Mouse (Mus musculus) limb, embryonic 11.5 days (tissue): ENCODE measurements at regions not wholly inside any gene's neighbourhood (a gene's known extent, or its start where the extent isn't known, plus 50 kb on each side); places are given as distances from the start of the nearest gene placed in this dataset.

Experiments
- ATAC-seq: fragments of 200-750 bp; cut with Nextera tagmentation; 2 replicates; pipeline ENCODE4 v1.8.0; 2017; ENCODE audit warnings: low read depth; ENCODE audit not compliant: insufficient number of reproducible peaks, low FRiP score, low TSS enrichment
- DNase-seq: peaks from one replicate; pipeline ENCODE4 v3.0.0-alpha.2; 2015; ENCODE audit warnings: low spot score
- H3K27ac ChIP-seq: fragments of 300-500 bp; sonication (generic); replicated peaks from 2 replicates; pipeline ENCODE4 v1.5.1; 2014; ENCODE audit warnings: low read depth, mild to moderate bottlenecking, low read length
- H3K27me3 ChIP-seq: fragments of 300-500 bp; sonication (generic); 2 replicates; pipeline ENCODE4 v1.6.1; 2014; ENCODE audit warnings: mild to moderate bottlenecking, low read length, mixed read lengths; ENCODE audit not compliant: control insufficient read depth, insufficient read depth
- H3K36me3 ChIP-seq: fragments of 300-500 bp; sonication (generic); 2 replicates; pipeline ENCODE4 v1.6.1; 2014; ENCODE audit warnings: mild to moderate bottlenecking, low read length, moderate library complexity, mixed read lengths; ENCODE audit not compliant: control insufficient read depth, insufficient read depth
- H3K4me1 ChIP-seq: fragments of 300-500 bp; sonication (generic); 2 replicates; pipeline ENCODE4 v1.6.1; 2014; ENCODE audit warnings: low read length, mixed read lengths; ENCODE audit not compliant: control insufficient read depth, insufficient read depth
- H3K4me2 ChIP-seq: fragments of 300-500 bp; sonication (generic); 2 replicates; pipeline ENCODE4 v1.6.1; 2014; ENCODE audit warnings: low read depth, mild to moderate bottlenecking, moderate library complexity; ENCODE audit not compliant: severe bottlenecking
- H3K4me3 ChIP-seq: fragments of 300-500 bp; sonication (generic); 2 replicates; pipeline ENCODE4 v1.5.1; 2014; ENCODE audit warnings: low read depth, low read length
- H3K9ac ChIP-seq: fragments of 300-500 bp; sonication (generic); 2 replicates; pipeline ENCODE4 v1.6.1; 2014; ENCODE audit warnings: mild to moderate bottlenecking, low read length
- H3K9me3 ChIP-seq: fragments of 300-500 bp; sonication (generic); 2 replicates; pipeline ENCODE4 v1.6.1; 2016; ENCODE audit warnings: low read length; ENCODE audit not compliant: control insufficient read depth
- WGBS: fragments of 180-500 bp; shearing (Covaris S2); extraction: QIAGEN DNeasy Blood & Tissue Kit; methylation state at CpG from one replicate; pipeline ENCODE4 v1.1.7; 2014; 5-methylcytosine and 5-hydroxymethylcytosine counted together

DNA sequence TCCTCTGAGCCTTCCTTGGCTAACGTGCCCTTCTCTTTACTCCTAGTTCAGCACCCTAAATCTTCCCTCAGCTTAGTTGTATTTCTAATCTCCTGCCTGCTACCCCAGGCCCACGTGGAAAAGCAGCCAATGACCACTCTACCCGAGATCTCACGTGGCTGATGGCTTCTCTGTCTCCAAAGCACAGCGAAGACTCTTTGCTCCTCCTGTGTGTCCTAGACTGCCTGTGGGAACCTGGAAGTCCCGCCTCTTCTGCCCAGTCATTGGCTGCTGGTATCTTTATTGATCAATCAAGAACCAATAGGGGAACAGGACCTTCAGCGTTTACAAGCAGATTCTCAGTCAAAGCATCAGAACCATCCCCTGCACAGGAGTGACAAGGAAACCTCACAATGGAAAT is 54.8 kb downstream of the Gm19935 start:
- DNase-seq (peak; percentile 15), ATAC-seq (no peak)
- H3K36me3 ChIP-seq: no peaks in the 10 kb centered on the region
- H3K9ac ChIP-seq: no peak overlapping the region
- WGBS: 82% methylated on average over 7 of the region's 7 CpGs
- H3K27me3 ChIP-seq: no peaks in the 10 kb centered on the region
- no peak overlapping the region for H3K4me2 ChIP-seq
- no peak overlapping the region for H3K27ac ChIP-seq
- H3K4me1 ChIP-seq: no peaks in the 10 kb centered on the region
- H3K9me3 ChIP-seq: no peaks in the 10 kb centered on the region
- no peak overlapping the region for H3K4me3 ChIP-seq

DNA sequence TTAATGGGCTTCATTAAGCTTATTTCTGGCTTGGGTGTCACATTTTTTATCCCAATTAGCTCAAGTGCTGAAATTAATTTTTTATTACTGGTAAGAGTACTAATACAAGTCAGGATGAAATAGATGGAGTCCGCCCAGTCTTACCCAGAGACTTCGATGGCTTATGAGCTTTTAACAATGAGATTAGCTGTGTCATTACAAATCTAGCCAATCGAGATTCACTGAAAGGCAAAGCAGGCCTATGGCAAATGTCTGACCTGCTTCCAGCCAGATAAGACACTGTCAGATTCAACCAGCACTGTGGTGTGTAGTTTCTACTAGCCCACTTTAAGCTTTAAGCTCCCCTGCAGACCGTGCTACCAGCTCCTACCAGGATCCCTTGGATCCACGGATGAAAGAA is 55.2 kb downstream of the Gm19935 start:
- no peak for ATAC-seq
- Histone ChIP-seq H3K4me3 (no peak overlapping the region), H3K9ac (no peak overlapping the region), H3K27ac (no peak overlapping the region), H3K27me3 (no peaks in the 10 kb centered on the region), H3K4me1 (no peaks in the 10 kb centered on the region), H3K36me3 (no peaks in the 10 kb centered on the region), H3K4me2 (no peak overlapping the region), H3K9me3 (no peaks in the 10 kb centered on the region)
- 91% methylated on average over 5 of the region's 5 CpGs for WGBS
- peak; percentile 16 for DNase-seq

DNA sequence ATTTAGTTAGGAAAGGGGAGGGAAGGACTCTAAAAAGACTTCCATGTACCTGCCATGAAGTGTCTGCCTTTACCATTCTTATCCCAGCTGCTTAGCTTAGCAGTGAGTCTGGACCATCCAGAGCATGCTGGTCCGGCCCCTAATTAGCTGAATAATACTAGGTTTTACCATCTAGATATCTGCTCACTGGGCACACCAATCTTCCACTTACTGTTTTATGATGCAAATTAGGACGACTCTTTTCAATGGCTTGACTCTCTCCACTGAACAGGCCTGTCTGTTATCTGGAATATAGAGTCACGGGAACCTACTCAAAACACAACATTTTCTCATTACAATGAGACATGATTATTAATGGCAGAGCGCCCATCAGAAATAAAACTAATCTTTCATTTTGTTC is 55.7 kb downstream of the Gm19935 start:
- DNase-seq: peak; percentile 11
- Histone ChIP-seq H3K4me1 (no peaks in the 10 kb centered on the region), H3K27me3 (no peaks in the 10 kb centered on the region), H3K9ac (no peak overlapping the region), H3K36me3 (no peaks in the 10 kb centered on the region), H3K4me2 (no peak overlapping the region), H3K9me3 (no peaks in the 10 kb centered on the region), H3K4me3 (no peak overlapping the region), H3K27ac (no peak overlapping the region)
- 84% methylated on average over 4 of the region's 4 CpGs for WGBS
- ATAC-seq: no peak

DNA sequence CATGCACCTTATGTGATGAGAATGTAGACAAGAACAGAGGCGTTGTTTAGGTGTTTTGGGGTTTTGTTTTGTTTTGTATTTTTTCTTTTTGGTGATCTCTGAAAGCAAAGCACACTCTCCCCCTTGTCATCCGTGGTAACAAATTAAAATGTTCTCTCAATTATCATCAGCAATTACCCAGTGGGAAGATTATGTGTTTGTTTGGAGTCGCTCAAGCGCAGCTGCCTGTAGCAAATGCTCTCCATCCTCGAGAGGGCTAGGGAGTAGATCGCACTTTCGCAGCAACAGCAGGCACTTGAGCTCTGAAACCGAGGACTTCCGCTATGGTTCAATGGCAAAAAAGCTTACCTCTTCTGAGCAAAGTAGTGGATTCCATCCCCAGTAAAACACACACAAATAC is 57.7 kb downstream of the Gm19935 start:
- DNase-seq: peak; percentile 11
- Histone ChIP-seq H3K4me2 (no peak overlapping the region), H3K27me3 (no peaks in the 10 kb centered on the region), H3K4me3 (no peak overlapping the region), H3K36me3 (no peaks in the 10 kb centered on the region), H3K27ac (no peak overlapping the region), H3K9ac (no peak overlapping the region), H3K9me3 (no peaks in the 10 kb centered on the region), H3K4me1 (no peaks in the 10 kb centered on the region)
- no peak for ATAC-seq
- WGBS: 88% methylated on average over 9 of the region's 9 CpGs

- Histone ChIP-seq H3K4me1 (no peaks in the 10 kb centered on the region), H3K27me3 (no peaks in the 10 kb centered on the region), H3K4me2 (no peak overlapping the region), H3K9me3 (no peaks in the 10 kb centered on the region), H3K36me3 (no peaks in the 10 kb centered on the region), H3K27ac (no peak overlapping the region), H3K4me3 (no peak overlapping the region), H3K9ac (no peak overlapping the region)
- WGBS: 84% methylated on average over 4 of the region's 4 CpGs
- ATAC-seq (no peak), DNase-seq (no peak)
Observed at GRCm38 (mm10) chr8:90755020-90755419, 62.2 kb downstream of the Gm19935 start.

DNA sequence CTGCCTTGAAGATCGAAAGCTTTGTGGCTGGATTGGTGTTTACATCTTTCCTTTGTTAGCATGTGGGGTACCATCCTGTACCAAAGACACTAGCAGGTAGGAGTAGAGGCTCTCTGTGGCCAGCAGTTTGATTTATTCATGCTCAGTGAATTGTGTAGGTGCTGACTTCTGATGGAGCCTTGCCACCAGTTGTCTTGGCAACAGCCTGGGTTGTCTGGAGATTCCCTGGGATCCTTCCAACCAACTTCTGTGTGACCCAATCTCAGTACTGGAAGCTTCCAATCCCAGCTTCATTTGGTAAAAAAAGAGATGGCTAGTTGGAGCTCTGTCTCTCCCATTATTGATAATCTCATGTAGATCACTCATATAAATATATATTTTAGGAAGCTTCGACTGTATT is 73.6 kb downstream of the Gm19935 start:
- DNase-seq: no peak
- H3K4me3 ChIP-seq: no peak overlapping the region
- no peak overlapping the region for H3K9ac ChIP-seq
- 87% methylated on average over 2 of the region's 2 CpGs for WGBS
- no peak overlapping the region for H3K27ac ChIP-seq
- H3K4me2 ChIP-seq: no peak overlapping the region
- no peaks in the 10 kb centered on the region for H3K36me3 ChIP-seq
- H3K4me1 ChIP-seq: no peaks in the 10 kb centered on the region
- H3K27me3 ChIP-seq: no peaks in the 10 kb centered on the region
- ATAC-seq: no peak
- no peaks in the 10 kb centered on the region for H3K9me3 ChIP-seq

DNA sequence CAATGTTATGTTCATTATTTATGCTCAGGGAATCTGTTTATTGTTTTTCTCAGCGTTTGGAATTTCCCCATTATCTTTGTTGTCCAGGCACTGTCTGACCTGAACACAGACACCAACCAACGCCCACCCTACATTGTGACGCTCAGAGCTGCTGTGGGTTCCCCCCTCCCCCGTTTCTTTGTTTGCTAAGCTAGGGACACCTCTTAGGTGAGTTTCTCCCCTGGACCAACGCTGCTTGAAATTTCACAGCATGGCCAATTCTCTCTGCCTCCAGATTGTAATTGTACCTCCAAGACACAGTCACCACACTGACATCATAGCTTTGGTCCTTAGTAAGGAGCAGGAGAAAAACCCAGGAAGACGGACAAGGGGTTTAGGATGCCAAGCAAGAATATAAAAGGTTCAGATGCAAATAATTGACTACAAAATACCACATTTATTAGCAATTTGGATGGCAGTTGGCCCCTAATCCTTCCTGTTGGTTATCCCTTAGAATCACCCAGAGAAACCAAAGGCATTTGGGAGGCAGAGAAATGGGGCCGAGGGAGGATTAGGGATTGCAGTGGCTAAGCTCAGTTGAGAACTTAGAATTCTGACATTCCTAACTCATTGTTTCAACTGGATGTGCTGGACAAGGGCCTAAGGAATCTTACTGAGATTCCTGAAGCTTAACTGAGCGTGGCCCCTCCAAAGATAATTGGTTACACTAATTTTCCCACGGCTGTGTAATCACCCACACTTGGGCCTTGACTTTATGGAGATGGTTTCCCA is 76.0 kb downstream of the Gm19935 start:
- ATAC-seq (no peak), DNase-seq (no peak)
- Histone ChIP-seq H3K4me1 (no peaks in the 10 kb centered on the region), H3K9ac (no peak overlapping the region), H3K27me3 (no peaks in the 10 kb centered on the region), H3K4me2 (no peak overlapping the region), H3K4me3 (no peak overlapping the region), H3K9me3 (no peaks in the 10 kb centered on the region), H3K36me3 (no peaks in the 10 kb centered on the region), H3K27ac (no peak overlapping the region)
- 67% methylated on average over 9 of the region's 9 CpGs for WGBS

DNA sequence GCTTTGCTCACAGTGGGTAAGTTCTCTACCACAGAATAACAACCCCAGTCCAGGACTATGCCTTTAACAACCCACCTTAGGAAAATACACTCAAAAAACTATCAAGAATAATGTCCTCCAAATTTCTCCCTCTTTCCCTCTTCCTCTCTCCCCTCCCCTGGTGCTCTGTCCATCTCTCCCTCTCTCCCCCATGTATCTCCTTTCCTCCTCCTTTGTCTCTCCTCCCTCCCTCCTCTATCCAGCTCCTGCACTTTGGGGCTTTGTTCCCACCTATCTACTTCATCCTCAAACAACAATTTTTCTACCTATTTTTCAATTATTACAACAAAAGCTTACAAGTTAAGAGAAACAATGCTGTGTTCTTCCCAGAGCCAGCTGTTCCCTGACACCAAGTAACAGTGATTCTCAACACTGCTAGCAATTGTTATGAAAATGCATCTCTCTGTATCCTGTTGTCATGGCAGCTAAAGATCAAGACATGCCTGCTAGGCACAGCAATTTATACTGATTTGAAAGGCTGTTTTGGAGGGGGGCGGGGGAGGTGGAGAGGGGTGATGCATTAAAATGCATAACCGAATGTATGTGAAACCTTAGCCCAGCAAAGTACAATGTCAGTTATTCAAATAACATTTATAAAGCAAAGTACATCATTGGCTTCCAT is 76.8 kb downstream of the Gm19935 start:
- no peak overlapping the region for H3K4me2 ChIP-seq
- no peaks in the 10 kb centered on the region for H3K4me1 ChIP-seq
- 70% methylated on average over 2 of the region's 2 CpGs for WGBS
- H3K36me3 ChIP-seq: no peaks in the 10 kb centered on the region
- no peaks in the 10 kb centered on the region for H3K27me3 ChIP-seq
- no peak overlapping the region for H3K4me3 ChIP-seq
- no peak overlapping the region for H3K27ac ChIP-seq
- DNase-seq: no peak
- H3K9me3 ChIP-seq: no peaks in the 10 kb centered on the region
- ATAC-seq: no peak
- no peak overlapping the region for H3K9ac ChIP-seq
